Mouse (Mus musculus): ENCODE measurements around the gene Pfn4. TPM values are rescaled to one million over a fixed set of nuclear protein-coding genes. Genes with fewer than 3 reads are reported as not detected.
"Not testable (repeated sequence)": the region's sequence is repeated elsewhere in the genome, so short reads cannot be mapped to it uniquely, and the experiment has no call there.

Gene Pfn4
- polyA plus RNA-seq, 1 experiment from 2014 or later = 0.72 TPM

DNA sequence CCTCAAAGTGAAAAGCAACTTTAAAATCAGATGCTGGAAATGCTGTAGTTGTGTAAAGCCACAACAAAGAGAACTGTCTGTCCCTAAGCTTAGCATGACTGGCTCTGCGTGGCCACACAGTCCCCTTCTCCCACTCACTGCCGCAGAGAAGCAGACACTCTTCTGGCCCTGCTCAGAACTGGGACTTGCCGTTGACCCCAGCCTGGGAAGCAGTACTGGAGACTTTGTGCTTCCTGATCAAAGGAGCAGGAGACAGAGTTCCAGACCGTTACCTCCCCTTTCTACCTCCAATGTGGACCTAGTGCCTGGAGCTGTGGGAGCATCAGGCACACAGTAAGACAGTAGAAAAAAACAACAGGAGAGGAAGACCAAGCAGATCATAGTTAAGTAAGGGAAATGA is 36.5 kb upstream of the Pfn4 start:
- DNase-seq = no peak
- Histone ChIP-seq H3K9me3 (ENCODE audit: low read length) (no peaks in the 10 kb centered on the region), H3K27ac (ENCODE audit: low read depth) (no peak overlapping the region), H3K4me2 (ENCODE audit: low read depth, low read length) (no peak overlapping the region), H3K4me1 (ENCODE audit: insufficient read depth) (no peaks in the 10 kb centered on the region), H3K9ac (replicated peaks) (no peak overlapping the region), H3K4me3 (ENCODE audit: low read depth, low read length) (no peak overlapping the region), H3K27me3 (ENCODE audit: insufficient read depth, low read length) (no peaks in the 10 kb centered on the region), H3K36me3 (replicated peaks; ENCODE audit: insufficient read depth, low read length) (no peaks in the 10 kb centered on the region)
- ATAC-seq = no peak
- WGBS (ENCODE audit: insufficient replicate concordance) = 69% methylated on average over 4 of the region's 4 CpGs
- no peak for TF ChIP-seq CTCF (IDR thresholded peaks at IDR 0.05; ENCODE audit: low read depth)
- TF ChIP-seq EP300 (IDR thresholded peaks at IDR 0.05; ENCODE audit: low read depth) = no peak

DNA sequence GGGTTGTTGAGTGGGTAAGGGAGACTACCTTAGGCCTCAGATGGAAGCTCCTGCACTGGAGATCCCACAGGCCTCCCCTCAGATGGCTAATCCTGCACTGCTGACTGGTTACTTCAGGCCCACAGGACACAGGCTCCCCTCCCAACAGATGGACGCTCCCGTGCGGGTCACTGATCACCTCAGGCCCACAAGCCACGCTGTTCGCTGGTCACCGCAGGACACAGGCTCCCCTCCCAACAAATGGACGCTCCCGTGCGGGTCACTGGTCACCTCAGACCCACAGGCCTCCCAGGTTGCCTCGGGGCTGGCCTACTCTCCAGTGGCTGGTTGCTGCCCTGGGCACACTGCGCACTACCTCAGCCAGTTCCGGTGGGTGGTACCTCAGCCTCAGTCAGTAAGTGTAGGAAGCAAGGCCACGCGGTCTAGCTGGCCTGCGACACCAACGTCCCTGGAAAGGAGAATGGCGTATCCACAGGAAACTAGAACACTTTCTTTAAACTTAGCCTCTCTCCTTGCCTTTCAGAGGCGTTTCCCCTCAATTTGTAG is 30.7 kb upstream of the Pfn4 start, which contains the start of gene Fam228a:
TSS of gene Fam228a (minus strand) at position 400 of the 546 bp plus-strand sequence.
- TF ChIP-seq CTCF (IDR thresholded peaks at IDR 0.05; ENCODE audit: low read depth) (no peak), EP300 (IDR thresholded peaks at IDR 0.05; ENCODE audit: low read depth) (no peak)
- Histone ChIP-seq H3K9ac (replicated peaks) (no peak within 1 kb of the TSS), H3K4me3 (ENCODE audit: low read depth, low read length) (no peak within 1 kb of the TSS), H3K36me3 (replicated peaks; ENCODE audit: insufficient read depth, low read length) (no peaks in the 10 kb centered on the region), H3K4me1 (ENCODE audit: insufficient read depth) (no peaks in the 10 kb centered on the region), H3K9me3 (ENCODE audit: low read length) (no peaks in the 10 kb centered on the region), H3K27ac (ENCODE audit: low read depth) (no peak within 1 kb of the TSS), H3K4me2 (ENCODE audit: low read depth, low read length) (no peak within 1 kb of the TSS), H3K27me3 (ENCODE audit: insufficient read depth, low read length) (no peaks in the 10 kb centered on the region)
- no peak for DNase-seq
- 87% methylated on average over 18 of the region's 18 CpGs for WGBS (ENCODE audit: insufficient replicate concordance)
- no peak for ATAC-seq

DNA sequence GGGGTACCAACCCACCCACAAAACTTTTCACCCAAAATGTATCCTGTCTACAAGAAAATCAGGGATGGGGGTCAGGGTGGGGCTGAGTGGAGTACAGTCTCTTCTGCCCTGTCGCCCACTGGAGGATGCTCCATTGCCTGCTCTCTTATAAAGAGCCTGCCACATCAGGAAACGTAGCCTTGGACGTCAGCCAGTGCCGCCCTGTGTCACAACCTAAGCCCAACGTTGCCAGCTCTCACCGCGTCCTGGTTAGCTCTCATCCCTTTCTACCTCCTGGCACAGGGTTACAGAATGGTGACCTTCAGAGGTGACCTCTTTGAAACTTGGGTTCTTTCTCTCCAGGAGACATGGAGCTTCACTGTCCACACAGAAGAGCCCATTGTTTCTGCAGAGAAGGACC is 28.0 kb upstream of the Pfn4 start:
- no peak overlapping the region for H3K4me3 ChIP-seq (ENCODE audit: low read depth, low read length)

DNA sequence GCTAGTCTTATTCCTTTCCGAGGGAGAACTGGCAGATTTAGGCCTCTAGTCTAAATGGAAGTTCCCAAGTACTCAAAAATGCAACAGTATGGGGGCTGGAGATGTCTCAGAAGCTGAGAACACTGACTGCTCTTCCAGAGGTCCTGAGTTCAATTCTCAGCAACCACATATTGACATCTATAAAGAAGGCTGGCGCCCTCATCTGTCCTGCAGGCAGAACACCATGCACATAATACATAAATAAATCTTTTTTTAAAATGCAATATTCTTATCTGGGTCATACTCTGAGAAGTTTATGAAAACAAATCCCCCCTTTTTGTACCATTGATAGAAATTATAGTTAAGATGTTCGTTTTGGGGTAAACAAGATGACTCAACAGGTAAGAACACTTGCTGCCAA is 26.6 kb upstream of the Pfn4 start:
- TF ChIP-seq EP300 (IDR thresholded peaks at IDR 0.05; ENCODE audit: low read depth) = no peak
- peak; percentile 31; the same call in 1 of the 2 replicates for TF ChIP-seq CTCF (IDR thresholded peaks at IDR 0.05; ENCODE audit: low read depth)
- 81% methylated on average over 3 of the region's 3 CpGs for WGBS (ENCODE audit: insufficient replicate concordance)
- Histone ChIP-seq H3K27ac (ENCODE audit: low read depth) (no peak overlapping the region), H3K9me3 (ENCODE audit: low read length) (no peaks in the 10 kb centered on the region), H3K4me1 (ENCODE audit: insufficient read depth) (no peaks in the 10 kb centered on the region), H3K4me2 (ENCODE audit: low read depth, low read length) (no peak overlapping the region), H3K9ac (replicated peaks) (no peak overlapping the region), H3K4me3 (ENCODE audit: low read depth, low read length) (no peak overlapping the region), H3K27me3 (ENCODE audit: insufficient read depth, low read length) (no peaks in the 10 kb centered on the region), H3K36me3 (replicated peaks; ENCODE audit: insufficient read depth, low read length) (no peaks in the 10 kb centered on the region)
- ATAC-seq = no peak
- DNase-seq = no peak

More for the DNA sequence above, 28.0 kb upstream of the Pfn4 start:
- H3K4me1 ChIP-seq (ENCODE audit: insufficient read depth) = no peaks in the 10 kb centered on the region
- DNase-seq (no peak), ATAC-seq (no peak)
- no peaks in the 10 kb centered on the region for H3K27me3 ChIP-seq (ENCODE audit: insufficient read depth, low read length)
- no peaks in the 10 kb centered on the region for H3K9me3 ChIP-seq (ENCODE audit: low read length)
- TF ChIP-seq CTCF (IDR thresholded peaks at IDR 0.05; ENCODE audit: low read depth) (no peak), EP300 (IDR thresholded peaks at IDR 0.05; ENCODE audit: low read depth) (no peak)
- H3K9ac ChIP-seq (replicated peaks) = no peak overlapping the region
- no peak overlapping the region for H3K4me2 ChIP-seq (ENCODE audit: low read depth, low read length)
- H3K27ac ChIP-seq (ENCODE audit: low read depth) = no peak overlapping the region
- H3K36me3 ChIP-seq (replicated peaks; ENCODE audit: insufficient read depth, low read length) = no peaks in the 10 kb centered on the region
- 70% methylated on average over 7 of the region's 7 CpGs for WGBS (ENCODE audit: insufficient replicate concordance)

DNA sequence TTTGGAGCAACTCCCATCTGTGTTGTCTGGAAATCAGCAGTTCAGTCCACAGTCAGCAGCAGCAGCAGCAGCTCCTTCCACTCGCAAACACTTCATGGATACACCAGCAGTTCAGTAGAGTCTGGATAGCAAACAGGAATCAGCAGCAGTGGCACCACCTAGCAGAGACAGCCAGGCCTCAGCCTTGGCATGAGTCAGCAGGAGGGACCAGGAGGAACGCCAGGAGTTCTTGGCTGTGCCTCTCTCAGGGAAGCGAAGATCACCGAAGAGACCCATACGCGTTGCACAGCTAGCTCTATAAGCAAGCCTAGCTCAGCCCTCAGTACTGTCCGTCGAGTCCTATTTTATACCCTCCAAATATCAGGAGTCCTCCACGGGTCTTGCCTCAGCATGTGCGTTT is 24.3 kb upstream of the Pfn4 start:
- Histone ChIP-seq H3K27ac (ENCODE audit: low read depth) (no peak overlapping the region), H3K4me3 (ENCODE audit: low read depth, low read length) (no peak overlapping the region), H3K4me2 (ENCODE audit: low read depth, low read length) (no peak overlapping the region), H3K9ac (replicated peaks) (no peak overlapping the region), H3K27me3 (ENCODE audit: insufficient read depth, low read length) (no peaks in the 10 kb centered on the region), H3K4me1 (ENCODE audit: insufficient read depth) (no peaks in the 10 kb centered on the region), H3K9me3 (ENCODE audit: low read length) (no peaks in the 10 kb centered on the region), H3K36me3 (replicated peaks; ENCODE audit: insufficient read depth, low read length) (no peaks in the 10 kb centered on the region)
- no peak for ATAC-seq
- TF ChIP-seq CTCF (IDR thresholded peaks at IDR 0.05; ENCODE audit: low read depth) = no peak
- no peak for TF ChIP-seq EP300 (IDR thresholded peaks at IDR 0.05; ENCODE audit: low read depth)
- 83% methylated on average over 10 of the region's 10 CpGs for WGBS (ENCODE audit: insufficient replicate concordance)
- no peak for DNase-seq

DNA sequence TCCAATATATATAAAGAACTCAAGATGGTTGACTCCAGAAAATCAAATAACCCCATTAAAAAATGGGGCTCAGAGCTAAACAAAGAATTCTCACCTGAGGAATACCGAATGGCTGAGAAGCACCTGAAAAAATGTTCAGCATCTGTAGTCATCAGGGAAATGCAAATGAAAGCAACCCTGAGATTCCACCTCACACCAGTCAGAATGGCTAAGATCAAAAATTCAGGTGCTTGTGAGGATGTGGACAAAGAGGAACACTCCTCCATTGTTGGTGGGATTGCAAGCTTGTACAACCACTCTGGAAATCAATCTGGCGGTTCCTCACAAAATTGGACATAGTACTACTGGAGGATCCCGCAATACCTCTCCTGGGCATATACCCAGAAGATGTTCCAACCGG is 14.4 kb upstream of the Pfn4 start:
- H3K4me3 ChIP-seq (ENCODE audit: low read depth, low read length); H3K27me3 ChIP-seq (ENCODE audit: insufficient read depth, low read length); ATAC-seq; H3K36me3 ChIP-seq (replicated peaks; ENCODE audit: insufficient read depth, low read length); DNase-seq; H3K9ac ChIP-seq (replicated peaks); H3K4me1 ChIP-seq (ENCODE audit: insufficient read depth); H3K4me2 ChIP-seq (ENCODE audit: low read depth, low read length); H3K9me3 ChIP-seq (ENCODE audit: low read length); H3K27ac ChIP-seq (ENCODE audit: low read depth): not testable (repeated sequence)
- WGBS (ENCODE audit: insufficient replicate concordance) = 85% methylated on average over 4 of the region's 4 CpGs

DNA sequence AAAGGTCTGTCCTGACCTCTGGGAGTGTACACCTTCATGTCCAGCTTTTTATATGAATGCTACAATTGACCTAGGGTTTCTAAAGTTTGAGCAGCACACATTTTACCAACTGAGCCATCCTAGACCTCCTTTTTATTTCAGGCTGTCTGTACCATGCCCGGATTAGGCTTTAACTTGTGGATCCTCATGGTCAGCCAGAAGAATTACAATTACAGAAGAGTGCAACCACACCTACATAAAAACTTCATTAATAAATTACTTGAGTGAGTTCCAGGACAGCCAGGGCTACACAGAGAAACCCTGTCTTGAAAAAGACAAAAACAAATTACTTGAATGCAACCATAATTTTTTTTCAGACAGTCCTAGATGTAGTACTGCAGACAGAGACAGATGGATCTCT is 11.8 kb upstream of the Pfn4 start:
- Histone ChIP-seq H3K4me3 (ENCODE audit: low read depth, low read length) (no peak overlapping the region), H3K36me3 (replicated peaks; ENCODE audit: insufficient read depth, low read length) (no peaks in the 10 kb centered on the region), H3K9ac (replicated peaks) (no peak overlapping the region), H3K9me3 (ENCODE audit: low read length) (no peaks in the 10 kb centered on the region), H3K27me3 (ENCODE audit: insufficient read depth, low read length) (no peaks in the 10 kb centered on the region), H3K27ac (ENCODE audit: low read depth) (no peak overlapping the region), H3K4me1 (ENCODE audit: insufficient read depth) (no peaks in the 10 kb centered on the region), H3K4me2 (ENCODE audit: low read depth, low read length) (no peak overlapping the region)
- no peak for TF ChIP-seq CTCF (IDR thresholded peaks at IDR 0.05; ENCODE audit: low read depth)
- TF ChIP-seq EP300 (IDR thresholded peaks at IDR 0.05; ENCODE audit: low read depth) = no peak
- DNase-seq (no peak), ATAC-seq (no peak)
- WGBS (ENCODE audit: insufficient replicate concordance) = 83% methylated on average over 1 of the region's 1 CpGs

Data from liver, postnatal 0 days (tissue).